Mouse (Mus musculus): ENCODE results near the gene Mef2c.

The Mef2c gene

GRCm38 (mm10) chr13:83572469-83572868 is 68.6 kb downstream of the Mef2c start:
- DNase-seq (ENCODE audit: low read depth) = no peak

- DNase-seq (ENCODE audit: low read depth) = no peak
Observed at GRCm38 (mm10) chr13:83573327-83573726, 69.5 kb downstream of the Mef2c start.

GRCm38 (mm10) chr13:83573855-83574583 is 70.2 kb downstream of the Mef2c start:
- DNase-seq (ENCODE audit: low read depth) = no peak

GRCm38 (mm10) chr13:83574866-83575265 is 71.0 kb downstream of the Mef2c start:
- DNase-seq (ENCODE audit: low read depth) = no peak

GRCm38 (mm10) chr13:83579410-83579809 is 75.6 kb downstream of the Mef2c start:
- no peak for DNase-seq (ENCODE audit: low read depth)

GRCm38 (mm10) chr13:83580856-83581255 is 77.0 kb downstream of the Mef2c start:
- no peak for DNase-seq (ENCODE audit: low read depth)

- DNase-seq (ENCODE audit: low read depth) = no peak
Observed at GRCm38 (mm10) chr13:83582564-83582963, 78.7 kb downstream of the Mef2c start.

GRCm38 (mm10) chr13:83583881-83584280 is 80.0 kb downstream of the Mef2c start:
- no peak for DNase-seq (ENCODE audit: low read depth)

- no peak for DNase-seq (ENCODE audit: low read depth)
Observed at GRCm38 (mm10) chr13:83585359-83585758, 81.5 kb downstream of the Mef2c start.

GRCm38 (mm10) chr13:83588186-83588585 is 84.4 kb downstream of the Mef2c start:
- no peak for DNase-seq (ENCODE audit: low read depth)

- no peak for DNase-seq (ENCODE audit: low read depth)
Observed at GRCm38 (mm10) chr13:83590886-83591285, 87.1 kb downstream of the Mef2c start.

- DNase-seq (ENCODE audit: low read depth) = no peak
Observed at GRCm38 (mm10) chr13:83595429-83595828, 91.6 kb downstream of the Mef2c start.

GRCm38 (mm10) chr13:83596989-83597738 is 93.3 kb downstream of the Mef2c start:
- DNase-seq (ENCODE audit: low read depth) = no peak

GRCm38 (mm10) chr13:83597739-83598210 is 93.9 kb downstream of the Mef2c start:
- DNase-seq (ENCODE audit: low read depth) = no peak

- no peak for DNase-seq (ENCODE audit: low read depth)
Observed at GRCm38 (mm10) chr13:83600301-83600700, 96.5 kb downstream of the Mef2c start.

- no peak for DNase-seq (ENCODE audit: low read depth)
Observed at GRCm38 (mm10) chr13:83601741-83602140, 97.9 kb downstream of the Mef2c start.

- DNase-seq (ENCODE audit: low read depth) = no peak
Observed at GRCm38 (mm10) chr13:83603373-83604265, 99.8 kb downstream of the Mef2c start.

GRCm38 (mm10) chr13:83604320-83604719 is 100.5 kb downstream of the Mef2c start:
- DNase-seq (ENCODE audit: low read depth) = no peak

GRCm38 (mm10) chr13:83604785-83605184 is 101.0 kb downstream of the Mef2c start:
- no peak for DNase-seq (ENCODE audit: low read depth)

GRCm38 (mm10) chr13:83607883-83608581 is 104.2 kb downstream of the Mef2c start:
- DNase-seq (ENCODE audit: low read depth) = no peak

GRCm38 (mm10) chr13:83608851-83609516 is 105.2 kb downstream of the Mef2c start:
- DNase-seq (ENCODE audit: low read depth) = peak; percentile 37
